Mouse (Mus musculus) fibroblast of lung, adult 2 months (primary cell): ENCODE data around the gene Wdr48.
A peak's percentile ranks its signal among the peaks of the same experiment; 100 is the strongest.

ENCODE experiments used
- DNase-seq: peaks from one replicate; pipeline ENCODE4 v3.0.0-alpha.2; 2011; ENCODE audit warnings: low read depth

Gene Wdr48

DNA sequence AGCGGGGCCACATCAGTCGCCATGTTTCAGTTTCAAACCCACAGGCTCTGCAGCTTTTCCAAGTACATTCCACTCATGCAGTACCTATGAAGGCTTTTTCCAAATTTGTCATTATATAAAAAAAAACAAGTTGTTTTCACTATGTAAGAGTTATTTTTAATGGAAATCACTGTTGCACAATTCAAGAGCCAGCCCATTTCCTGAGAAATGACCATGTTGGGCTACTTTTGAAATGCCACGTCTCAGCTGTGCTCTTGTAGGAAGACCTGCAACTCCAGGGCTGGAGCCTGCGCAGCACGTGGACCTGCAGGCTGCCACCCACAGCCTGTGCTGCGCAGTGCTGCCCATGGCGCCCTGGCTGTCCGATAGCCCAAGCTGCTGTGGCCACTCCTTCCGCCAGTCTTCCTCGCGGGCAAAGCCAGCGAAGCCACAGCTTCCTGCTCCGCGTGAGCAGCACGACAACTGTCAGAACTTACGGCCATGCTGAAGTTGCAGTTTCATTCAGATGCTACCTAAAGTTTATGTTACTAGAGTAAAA is 30.5 kb downstream of the Wdr48 start:
- no peak for DNase-seq

DNA sequence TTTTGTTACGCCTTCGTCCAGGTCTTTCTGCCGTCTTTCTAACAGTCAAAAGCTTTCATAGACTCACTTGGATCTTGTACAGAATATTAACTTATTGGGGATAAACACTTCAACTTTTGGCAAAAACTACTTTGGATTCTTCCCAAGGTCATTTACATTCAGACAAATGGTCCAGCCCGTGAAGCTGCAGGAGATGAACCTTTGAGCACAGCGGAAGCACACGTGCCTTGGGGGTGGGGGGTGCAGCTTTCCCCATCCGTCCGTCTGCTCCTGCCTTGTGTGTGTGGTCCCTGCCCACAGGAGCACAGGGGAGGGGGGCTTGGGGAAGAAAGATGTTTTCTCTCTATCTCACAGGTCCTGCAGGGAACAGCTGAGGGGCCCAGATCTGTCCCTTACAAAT is 31.1 kb downstream of the Wdr48 start:
- no peak for DNase-seq

DNA sequence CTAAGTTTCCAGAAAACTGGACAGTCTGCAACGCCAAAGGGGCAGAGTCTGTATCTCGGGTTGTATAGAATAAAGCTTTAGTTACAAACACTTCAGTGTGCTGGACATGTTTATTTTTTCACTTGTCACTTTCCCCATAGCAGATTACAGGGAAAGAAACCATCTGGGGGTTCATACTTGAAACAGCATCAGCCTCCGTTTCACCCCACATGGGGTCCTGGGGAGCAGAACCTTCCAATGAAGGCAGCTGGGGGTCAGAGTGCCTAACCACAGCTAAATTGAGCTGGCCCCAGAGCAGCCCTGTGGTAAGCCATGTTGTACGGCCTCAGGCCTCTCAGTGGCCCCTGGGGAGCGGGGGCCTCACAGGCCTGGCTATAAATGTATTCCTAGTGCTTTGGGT is 31.8 kb downstream of the Wdr48 start:
- no peak for DNase-seq

DNA sequence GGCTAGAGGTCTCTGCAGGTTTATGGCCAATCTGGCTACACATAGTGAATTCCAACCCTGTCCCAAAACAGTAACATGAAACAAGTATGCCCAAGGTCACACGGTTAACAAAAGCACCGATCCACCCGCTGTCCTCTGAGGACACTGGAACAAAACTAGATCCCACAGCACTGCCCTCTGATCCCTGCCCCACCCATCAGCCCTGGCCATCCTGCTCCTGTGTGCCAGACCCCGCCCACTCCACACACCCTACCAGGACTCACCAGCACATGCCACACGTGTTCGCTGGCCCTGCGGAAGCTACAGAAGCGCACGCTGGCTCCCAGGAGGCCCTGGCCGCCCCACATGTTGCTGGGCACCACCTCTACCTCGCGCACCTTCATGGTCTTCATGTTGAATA is 37.7 kb downstream of the Wdr48 start:
- no peak for DNase-seq

DNA sequence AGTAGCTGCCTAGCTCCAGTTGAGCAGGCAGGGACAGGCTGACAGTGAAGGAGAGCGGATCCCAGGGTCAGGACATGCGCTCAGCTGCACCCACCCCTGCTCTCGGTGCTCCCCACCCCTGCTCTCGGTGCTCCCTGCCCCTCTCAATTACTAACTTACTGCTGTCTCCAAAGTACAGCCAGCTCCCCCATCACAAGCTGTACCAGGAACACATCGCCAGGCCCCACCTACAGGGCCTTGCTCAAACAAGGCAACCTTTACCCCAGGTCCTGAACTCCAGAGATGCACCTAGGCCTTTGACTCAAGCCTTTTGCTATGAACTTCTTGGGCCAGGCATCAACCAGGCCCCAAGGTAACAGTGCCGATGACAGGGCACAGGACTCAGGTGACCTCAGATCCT is 39.0 kb downstream of the Wdr48 start:
- no peak for DNase-seq

DNA sequence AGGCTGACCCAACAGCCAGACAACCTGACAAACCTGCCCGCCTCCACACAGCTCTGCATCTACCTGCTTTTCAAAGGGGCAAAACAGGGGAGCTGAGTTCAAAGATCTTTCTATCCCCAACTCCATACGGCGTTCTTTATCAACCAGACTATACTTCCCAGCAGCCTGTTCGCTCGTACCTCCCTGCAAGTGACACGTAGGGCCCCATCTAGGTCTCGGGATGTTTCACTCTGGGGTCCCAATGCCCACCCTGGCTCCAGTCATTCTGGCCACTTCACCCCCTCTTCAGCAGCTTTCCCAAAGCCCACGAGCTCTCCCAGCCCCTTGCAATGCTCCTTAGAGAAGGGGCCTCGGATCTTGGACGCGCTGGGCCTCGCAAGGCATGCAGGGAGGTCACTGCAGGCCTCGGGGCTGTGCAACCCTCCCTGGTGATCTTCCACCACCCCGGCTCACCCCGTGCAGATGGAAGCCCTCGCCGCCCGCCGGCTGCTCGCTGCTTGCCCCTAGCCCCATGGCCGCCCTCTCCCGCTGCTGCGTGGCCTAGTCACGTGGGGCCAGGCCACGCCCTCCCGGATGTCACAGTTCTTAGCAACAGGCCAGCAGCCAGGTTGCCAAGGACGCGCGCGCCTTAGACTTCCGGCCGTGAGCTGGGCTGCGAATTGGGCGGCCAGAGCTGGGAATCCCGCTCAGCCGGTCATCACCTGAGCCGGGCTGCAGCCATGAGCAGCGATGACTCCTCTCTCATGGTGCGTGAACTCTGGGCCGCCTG is 42.5 kb downstream of the Wdr48 start, which contains the start of the genes Gorasp1 and Ttc21a:
TSS of gene Gorasp1 (minus strand) at position 561 of the 769 bp plus-strand sequence.
TSS of gene Ttc21a (plus strand) at position 602 of the 769 bp plus-strand sequence.
- peak; percentile 82 for DNase-seq

DNA sequence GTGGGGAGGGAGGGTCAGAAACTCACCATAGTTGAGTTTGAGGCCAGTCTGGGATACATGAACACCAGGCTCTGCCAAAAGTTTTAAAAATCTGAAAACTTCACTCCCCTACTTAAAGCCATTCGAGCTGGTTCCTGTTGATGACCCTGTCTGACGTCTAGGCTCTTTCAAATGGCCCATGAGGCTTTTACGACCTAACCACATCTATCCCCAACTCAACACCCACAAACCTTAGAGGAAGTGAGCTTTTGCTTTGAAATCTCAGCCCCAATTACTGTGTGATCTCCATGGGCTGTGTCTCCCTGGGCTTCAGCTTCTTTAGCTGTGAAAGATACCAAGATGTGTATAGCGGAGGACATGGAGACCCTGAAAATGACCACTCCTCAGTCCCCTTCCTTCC is 43.8 kb downstream of the Wdr48 start:
- no peak for DNase-seq

DNA sequence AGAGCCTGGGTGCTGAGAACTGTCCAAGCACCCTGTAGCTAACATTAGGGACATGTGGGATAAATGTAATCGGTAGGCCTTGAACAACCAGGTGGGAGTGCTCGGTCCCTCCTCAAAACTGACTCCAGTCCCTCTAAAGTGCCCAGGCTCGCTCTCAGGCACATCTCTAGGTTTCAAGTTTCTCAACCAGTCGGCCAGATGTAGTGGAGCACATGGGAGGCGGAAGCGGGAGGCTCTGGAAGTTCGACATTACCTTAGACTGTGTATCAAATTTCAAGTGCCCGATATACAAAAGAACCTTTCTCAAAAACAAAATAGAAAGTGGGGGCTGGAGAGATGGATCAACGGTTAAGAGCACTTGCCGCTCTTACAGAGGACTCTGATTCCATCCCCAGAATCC is 45.0 kb downstream of the Wdr48 start:
- no peak for DNase-seq

DNA sequence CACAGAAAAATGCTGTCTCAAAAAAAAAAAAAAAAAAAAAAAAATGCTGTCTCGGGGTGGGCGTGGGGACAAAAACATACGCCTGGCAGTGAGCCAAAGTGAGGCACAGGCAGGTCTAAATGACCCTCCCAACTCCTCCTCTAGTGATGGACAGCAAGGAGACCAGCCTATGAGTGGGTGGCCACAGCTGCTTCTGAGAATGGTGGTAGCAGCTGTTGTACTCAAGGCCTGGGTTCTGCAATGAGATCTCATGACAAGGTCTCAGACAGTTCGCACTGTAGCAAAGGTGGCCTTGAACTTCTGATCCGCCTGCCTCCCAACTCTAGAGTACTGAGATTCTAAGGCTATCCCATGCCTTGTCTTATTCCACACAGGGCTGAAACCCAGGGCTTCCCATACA is 46.7 kb downstream of the Wdr48 start:
- no peak for DNase-seq

DNA sequence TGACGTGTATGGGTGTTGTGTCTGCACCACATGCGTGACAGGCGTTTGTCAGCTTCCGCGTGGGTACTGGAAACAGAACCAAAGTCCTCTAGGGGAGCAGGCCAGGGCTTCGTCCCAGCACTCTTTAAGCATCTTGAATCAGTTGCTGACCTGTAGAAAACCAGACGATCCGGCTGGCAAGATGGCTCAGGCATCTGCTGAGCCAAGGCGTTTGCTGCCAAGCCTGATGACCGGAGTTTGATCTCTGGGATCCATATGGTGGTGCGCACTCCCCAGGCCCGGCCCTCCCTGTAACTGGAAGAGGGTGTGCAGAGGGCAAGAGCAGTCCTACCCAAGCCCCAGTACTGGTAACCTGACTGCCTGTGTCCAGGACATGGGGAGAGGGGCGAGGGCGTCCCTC is 47.2 kb downstream of the Wdr48 start:
- no peak for DNase-seq

DNA sequence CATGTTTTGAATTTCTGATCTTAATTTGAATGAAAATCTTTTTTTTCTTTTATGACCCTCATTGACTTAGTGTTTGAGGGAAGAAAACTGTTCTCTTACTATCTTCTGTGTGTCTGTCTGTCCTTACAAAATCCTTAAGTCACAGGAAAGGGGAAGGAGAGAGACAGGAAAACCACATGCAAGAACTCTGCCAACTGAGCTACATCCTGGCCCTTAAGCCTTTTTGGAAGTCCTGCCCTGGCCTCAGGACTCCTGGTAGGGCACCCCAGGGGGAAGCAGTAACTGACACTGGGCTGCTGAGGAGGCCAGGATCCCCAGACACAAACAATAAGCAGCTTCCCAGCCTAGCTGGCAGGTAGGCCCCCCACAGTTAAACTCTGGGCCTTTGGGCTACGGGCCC is 48.6 kb downstream of the Wdr48 start:
- DNase-seq, result no peak

DNA sequence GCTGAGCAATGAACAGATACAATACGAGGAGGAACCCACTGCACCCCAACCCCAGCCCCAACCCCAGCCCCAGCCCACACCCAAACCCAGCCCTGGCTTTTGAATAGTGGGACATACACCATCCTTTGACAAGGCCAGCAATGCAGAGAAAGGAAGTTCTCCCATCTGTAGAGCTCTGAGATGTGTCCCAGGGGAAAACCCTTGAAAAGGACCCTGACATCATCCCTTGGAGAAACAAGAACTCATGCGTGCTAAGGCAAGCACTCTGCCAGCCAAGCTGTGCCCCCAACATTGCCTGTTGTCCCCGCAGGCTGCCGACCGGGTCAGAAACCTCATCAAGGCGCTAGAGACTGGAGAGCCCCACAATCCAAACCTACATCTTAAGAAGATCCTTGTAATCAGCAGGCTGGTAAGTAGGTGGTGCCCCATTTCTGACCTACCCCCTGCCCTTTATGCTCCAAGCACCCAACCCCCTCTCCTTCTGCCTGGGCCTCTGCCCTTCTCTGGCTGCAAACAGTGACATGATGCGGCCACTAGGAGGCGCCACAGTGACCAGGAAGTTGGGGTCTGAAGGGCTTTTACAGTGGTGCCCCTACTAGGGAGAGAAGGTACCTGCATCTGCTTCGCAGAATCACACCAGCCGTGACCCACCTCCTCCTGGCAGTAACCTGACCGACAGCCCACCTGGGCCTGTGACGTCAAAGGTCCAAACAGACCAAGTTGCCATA is 50.7 kb downstream of the Wdr48 start:
- DNase-seq, result no peak

DNA sequence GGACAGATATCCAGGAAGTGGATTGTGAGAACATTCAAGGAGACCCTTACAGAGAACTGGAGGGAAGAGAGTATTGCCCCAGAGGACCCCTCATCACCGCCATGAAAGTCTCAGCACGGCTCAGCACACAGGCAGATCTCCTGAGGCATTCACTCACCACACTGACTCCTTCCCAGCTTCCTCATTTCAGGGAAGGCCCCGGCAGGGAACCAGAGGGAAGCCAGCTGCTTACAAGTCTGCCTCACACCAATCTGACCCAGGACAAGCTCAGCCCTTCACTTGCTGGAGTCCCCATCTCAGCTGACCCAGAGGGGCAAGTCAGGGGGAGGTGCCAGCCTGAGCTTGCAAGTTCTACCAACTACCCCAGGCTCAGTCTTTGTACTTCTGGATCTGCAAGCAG is 54.1 kb downstream of the Wdr48 start:
- no peak for DNase-seq

DNA sequence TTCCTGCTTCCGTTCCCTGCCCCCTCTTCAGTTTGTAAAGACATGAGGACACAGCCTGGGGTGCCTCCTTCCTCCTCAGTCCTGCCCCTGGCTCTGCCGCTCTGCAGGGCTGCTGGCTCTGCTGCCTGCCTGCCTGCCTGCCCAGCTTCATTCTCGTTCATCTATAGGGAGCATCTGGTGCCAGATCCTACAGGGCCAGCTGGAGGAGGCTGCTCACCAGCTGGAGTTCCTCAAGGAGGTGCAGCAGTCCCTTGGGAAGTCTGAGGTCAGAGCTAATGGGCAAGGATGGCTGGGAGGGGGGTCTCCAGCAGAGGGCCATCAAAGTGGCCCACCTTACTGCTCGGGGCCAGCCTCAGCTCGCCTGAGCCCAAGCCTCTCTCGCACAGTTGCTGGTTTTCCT is 55.8 kb downstream of the Wdr48 start:
- DNase-seq, result no peak

DNA sequence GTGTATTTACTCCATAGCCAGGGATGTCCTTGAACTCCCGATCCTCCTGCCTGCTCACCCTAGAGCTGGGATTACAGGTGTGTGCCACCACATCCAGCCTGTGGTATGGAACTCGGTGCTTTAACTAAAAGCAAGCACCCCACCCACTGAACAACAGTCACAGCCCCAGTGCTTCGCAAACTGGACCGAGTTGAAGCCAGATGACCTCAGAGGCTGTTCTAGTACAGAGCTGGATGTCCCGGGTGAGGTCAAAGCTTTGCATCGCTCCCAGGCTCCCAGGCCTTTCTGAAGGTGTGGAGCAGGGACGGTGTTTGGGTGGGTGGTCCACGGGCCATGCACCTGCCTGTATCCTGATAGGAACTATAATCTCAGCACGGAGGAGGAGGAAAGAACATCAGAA is 56.7 kb downstream of the Wdr48 start:
- no peak for DNase-seq

DNA sequence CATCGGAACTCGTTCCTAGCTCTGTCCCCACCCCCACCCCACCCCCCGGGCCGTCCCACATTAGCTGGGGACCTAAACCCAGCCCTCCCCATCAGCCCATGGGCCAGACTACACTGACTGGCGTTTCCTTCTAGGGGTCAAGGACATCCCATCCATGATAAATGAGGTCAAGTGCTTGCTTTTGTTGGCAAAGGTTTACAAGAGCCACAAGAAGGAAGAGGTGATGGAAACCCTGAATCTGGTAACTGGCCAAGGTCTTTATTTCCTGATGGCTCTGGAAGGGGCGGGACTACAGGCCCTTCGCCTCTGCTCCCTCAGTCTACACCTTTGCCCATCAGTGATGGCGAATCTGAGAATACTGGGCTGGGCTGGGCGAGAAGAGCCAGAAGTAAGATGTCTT is 64.2 kb downstream of the Wdr48 start:
- DNase-seq, result no peak

DNA sequence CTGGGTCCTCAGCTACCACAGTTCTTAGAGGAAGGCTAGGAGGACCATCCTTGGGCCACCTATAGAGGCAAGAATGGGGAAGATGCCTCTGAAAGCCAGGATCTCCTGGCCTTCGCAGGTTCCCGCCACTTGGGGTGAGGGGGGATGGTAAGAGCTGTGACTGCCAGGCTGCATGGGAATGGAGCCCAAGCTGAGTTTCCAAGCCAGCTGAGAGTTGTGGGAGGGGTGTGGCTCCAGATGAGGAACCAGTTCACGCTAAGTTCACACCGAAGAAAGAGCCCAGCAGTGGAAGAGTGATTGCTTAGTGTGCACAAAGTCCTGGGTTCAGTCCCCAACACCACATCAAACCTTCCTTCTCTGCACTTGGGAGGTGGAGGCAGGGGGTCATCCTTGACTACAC is 67.5 kb downstream of the Wdr48 start:
- DNase-seq, result no peak

DNA sequence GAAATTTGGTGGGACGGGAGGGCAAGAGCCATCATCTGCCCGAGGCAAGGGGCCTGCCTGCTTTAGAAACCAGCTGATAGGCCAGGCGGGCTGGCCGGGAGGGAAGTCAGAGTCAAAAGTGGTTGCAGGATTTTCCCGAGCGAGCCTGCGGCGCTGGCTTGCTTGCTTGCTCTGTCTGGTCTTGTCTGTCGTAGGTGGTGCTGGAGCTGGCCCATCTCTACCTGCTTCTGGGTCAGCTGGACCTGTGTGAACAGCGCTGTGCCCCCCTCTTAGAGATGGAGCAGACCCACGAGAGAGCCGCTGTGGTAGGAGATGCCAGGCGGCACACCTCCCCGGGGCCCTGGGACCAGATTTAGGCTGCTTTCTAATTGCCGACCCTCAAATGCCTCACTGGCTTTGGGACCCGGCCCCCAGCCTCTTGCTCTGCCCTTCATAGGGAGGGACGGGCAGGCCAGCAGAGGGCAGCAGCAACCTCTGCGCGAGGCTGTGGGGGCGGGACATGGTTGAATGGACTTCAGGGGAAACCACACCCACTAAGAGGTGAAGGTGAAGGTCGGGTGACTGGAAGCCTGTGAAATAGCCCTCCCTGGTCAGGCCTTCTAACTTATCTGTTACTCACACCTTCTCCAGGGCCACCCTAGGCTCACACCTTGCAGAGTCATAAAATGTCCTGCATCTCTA is 68.4 kb downstream of the Wdr48 start:
- no peak for DNase-seq

DNA sequence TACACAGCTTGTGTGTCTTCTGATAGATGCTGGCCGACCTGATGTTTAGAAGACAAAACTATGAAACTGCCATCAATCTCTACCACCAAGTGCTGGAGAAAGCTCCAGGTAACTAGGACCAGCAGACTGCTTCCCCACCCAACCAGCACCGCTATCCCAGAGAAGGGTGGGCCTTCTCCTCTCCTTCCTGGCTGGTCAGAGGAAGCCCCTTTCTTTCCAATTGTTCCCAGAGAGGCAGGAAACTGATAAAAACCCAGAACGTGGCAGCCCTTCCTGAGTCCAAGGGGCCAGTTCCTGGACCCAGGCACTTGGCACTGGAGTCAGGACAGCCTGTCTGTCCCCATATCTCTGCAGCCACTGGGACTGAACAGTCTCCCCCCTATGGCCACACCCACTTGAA is 69.5 kb downstream of the Wdr48 start:
- no peak for DNase-seq

DNA sequence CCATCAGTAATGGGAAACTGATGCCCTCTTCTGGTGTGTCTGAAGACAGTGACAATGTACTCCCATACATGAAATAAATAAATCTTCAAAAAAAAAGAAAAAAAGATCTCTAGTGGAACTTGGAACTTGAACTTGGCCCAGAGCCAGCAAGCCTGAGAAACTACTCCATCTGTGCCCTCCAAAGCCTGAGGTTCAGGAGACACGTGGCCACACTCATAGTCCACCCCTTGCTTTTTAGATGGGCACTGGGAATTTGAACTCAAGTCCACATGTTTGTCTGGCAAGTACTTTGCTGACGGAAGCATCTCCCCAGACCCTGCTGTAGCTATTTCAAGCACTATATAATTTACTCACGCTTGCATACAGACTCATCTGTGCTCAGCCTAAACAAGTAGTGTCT is 70.5 kb downstream of the Wdr48 start:
- no peak for DNase-seq

DNA sequence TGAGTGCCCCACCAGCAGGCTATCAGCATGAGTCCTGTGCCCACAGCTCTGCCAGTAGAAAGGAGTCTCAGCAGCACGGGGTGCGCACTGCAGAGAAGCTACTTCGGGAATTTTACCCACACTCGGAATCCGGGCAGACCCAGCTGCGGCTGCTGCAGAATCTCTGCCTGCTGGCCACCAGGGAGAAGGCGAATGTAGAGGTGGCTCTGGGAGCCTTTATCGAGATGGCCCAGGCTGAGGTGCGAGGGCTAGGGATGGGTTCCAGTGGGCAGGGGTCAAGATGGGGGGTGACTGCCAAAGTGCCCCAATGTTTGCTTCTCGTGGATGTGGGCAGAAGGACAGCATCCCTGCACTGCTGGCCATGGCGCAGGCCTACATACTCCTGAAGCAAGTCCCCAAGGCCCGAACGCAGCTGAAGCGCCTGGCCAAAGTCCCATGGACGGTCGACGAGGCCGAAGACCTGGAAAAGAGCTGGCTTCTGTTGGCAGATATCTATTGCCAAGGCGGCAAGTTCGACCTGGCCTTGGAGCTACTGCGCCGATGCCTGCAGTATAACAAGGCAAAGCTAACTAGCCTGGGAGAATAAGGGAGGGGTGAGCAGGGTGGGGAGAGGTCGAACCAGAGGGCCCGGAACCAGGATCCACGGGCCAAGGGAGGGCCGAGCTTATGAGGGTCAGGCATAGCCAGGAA is 71.7 kb downstream of the Wdr48 start:
- DNase-seq, result no peak

DNA sequence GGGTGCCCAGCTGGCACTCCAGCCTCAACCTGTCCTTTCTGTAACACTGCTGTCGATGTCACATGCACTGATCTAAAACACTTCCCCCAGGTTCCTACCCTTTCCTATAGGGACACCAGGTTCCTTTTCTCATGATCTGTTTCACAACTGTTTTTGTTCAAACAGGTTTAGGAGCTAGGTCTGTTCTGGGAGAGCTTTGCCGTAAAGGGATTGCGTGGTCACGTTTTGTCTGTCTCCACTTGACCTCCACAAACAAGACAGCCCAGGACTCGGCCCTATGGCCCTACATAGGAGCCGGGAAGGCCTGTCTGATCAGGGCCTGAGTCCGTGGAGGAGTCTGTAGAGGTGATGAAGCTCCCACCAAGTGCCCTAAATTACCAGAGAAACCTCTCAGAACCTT is 75.1 kb downstream of the Wdr48 start:
- DNase-seq, result no peak
